Mouse (Mus musculus) left cerebral cortex, adult 2 months (tissue): ENCODE measurements around the gene Tuba8. TPM values are rescaled to one million over a fixed set of nuclear protein-coding genes. Genes with fewer than 3 reads are reported as not detected.

Experiments
- DNase-seq, 2 experiments: peaks; one replicate each; pipeline ENCODE4 v3.0.0; 2021 to 2022; ENCODE audit warnings: low spot score in 2 of 2, mixed read lengths in 1 of 2; ENCODE audit errors: extremely low spot score in 1 of 2
- H3K27ac ChIP-seq: fragments of 200-600 bp; 2 replicates; pipeline ENCODE4 v1.8.1; 2022
- H3K4me3 ChIP-seq: fragments of 200-600 bp; 2 replicates; pipeline ENCODE4 v1.8.1; 2022
- CTCF ChIP-seq: fragments of 200-600 bp; IDR thresholded peaks from 2 replicates; pipeline ENCODE4 v1.8.1; 2022; ENCODE audit warnings: antibody characterized with exemption, mild to moderate bottlenecking, moderate library complexity
- intact Hi-C: fragments of 180-260 bp; cut with DNase I; formaldehyde crosslinking; loops from one replicate; pipeline ENCODE4 v1.15.1; 2025
- total RNA-seq, 2 experiments: library from RNA; stranded (reverse); gene quantifications; 2 replicates each; pipeline ENCODE4 v1.2.3; 2021

The Tuba8 gene
- total RNA-seq, 2 experiments from 2014 or later = 10.6 to 12.2 TPM

- no peak for DNase-seq
- Histone ChIP-seq H3K27ac (no peak overlapping the region), H3K4me3 (no peak overlapping the region)
- intact Hi-C loops = no loop called here
- no peak for TF ChIP-seq CTCF
Observed at GRCm38 (mm10) chr6:121221876-121222597, 11.5 kb downstream of the Tuba8 start.

GRCm38 (mm10) chr6:121223001-121223400, 12.5 kb downstream of the Tuba8 start:
- no peak overlapping the region for H3K4me3 ChIP-seq
- TF ChIP-seq CTCF = no peak
- intact Hi-C loops = no loop called here
- no peak for DNase-seq
- no peak overlapping the region for H3K27ac ChIP-seq

- no peak for TF ChIP-seq CTCF
- intact Hi-C loops = no loop called here
- no peak overlapping the region for H3K4me3 ChIP-seq
- no peak for DNase-seq
- H3K27ac ChIP-seq = no peak overlapping the region
Observed at GRCm38 (mm10) chr6:121224067-121224466, 13.6 kb downstream of the Tuba8 start.

GRCm38 (mm10) chr6:121224993-121225392, 14.5 kb downstream of the Tuba8 start:
- Histone ChIP-seq H3K4me3 (no peak overlapping the region), H3K27ac (no peak overlapping the region)
- DNase-seq = no peak
- intact Hi-C loops = no loop called here
- no peak for TF ChIP-seq CTCF

GRCm38 (mm10) chr6:121226043-121226442, 15.5 kb downstream of the Tuba8 start:
- no peak for TF ChIP-seq CTCF

GRCm38 (mm10) chr6:121226744-121227143, 16.2 kb downstream of the Tuba8 start:
- TF ChIP-seq CTCF = no peak
- H3K4me3 ChIP-seq = no peak overlapping the region
- no peak overlapping the region for H3K27ac ChIP-seq
- DNase-seq = no peak
- intact Hi-C loops = no loop called here

More at GRCm38 (mm10) chr6:121226043-121226442, 15.5 kb downstream of the Tuba8 start:
- DNase-seq = no peak
- Histone ChIP-seq H3K4me3 (no peak overlapping the region), H3K27ac (no peak overlapping the region)
- intact Hi-C loops = no loop called here

- Histone ChIP-seq H3K27ac (no peak overlapping the region), H3K4me3 (no peak overlapping the region)
- no peak for DNase-seq
- no peak for TF ChIP-seq CTCF
- intact Hi-C loops = no loop called here
Observed at GRCm38 (mm10) chr6:121228421-121228820, 17.9 kb downstream of the Tuba8 start.

- intact Hi-C loops = no loop called here
- H3K4me3 ChIP-seq = no peak overlapping the region
- no peak for TF ChIP-seq CTCF
- no peak for DNase-seq
- no peak overlapping the region for H3K27ac ChIP-seq
Observed at GRCm38 (mm10) chr6:121232652-121233051, 22.2 kb downstream of the Tuba8 start.

- no peak for DNase-seq
- Histone ChIP-seq H3K27ac (no peak overlapping the region), H3K4me3 (no peak overlapping the region)
- no peak for TF ChIP-seq CTCF
- intact Hi-C loops = no loop called here
Observed at GRCm38 (mm10) chr6:121236386-121236785, 25.9 kb downstream of the Tuba8 start.

- Histone ChIP-seq H3K4me3 (no peak overlapping the region), H3K27ac (no peak overlapping the region)
- no peak for TF ChIP-seq CTCF
- intact Hi-C loops = no loop called here
- DNase-seq = no peak
Observed at GRCm38 (mm10) chr6:121238209-121238608, 27.7 kb downstream of the Tuba8 start.

GRCm38 (mm10) chr6:121241780-121242179, 31.3 kb downstream of the Tuba8 start:
- TF ChIP-seq CTCF = no peak
- H3K27ac ChIP-seq = no peak overlapping the region
- H3K4me3 ChIP-seq = no peak overlapping the region
- no peak for DNase-seq
- intact Hi-C loops = no loop called here

- Histone ChIP-seq H3K27ac (no peak overlapping the region), H3K4me3 (no peak overlapping the region)
- DNase-seq = no peak
- intact Hi-C loops = no loop called here
- no peak for TF ChIP-seq CTCF
Observed at GRCm38 (mm10) chr6:121243161-121243560, 32.7 kb downstream of the Tuba8 start.
